Mouse (Mus musculus) urinary bladder, postnatal 4 days (tissue): Measurements from ENCODE around the gene Gzmm.

Source experiments
- DNase-seq, 2 experiments: peaks; one replicate each; pipeline ENCODE4 v3.0.0; 2021 to 2022; ENCODE audit warnings: low spot score in 2 of 2

Gzmm gene

DNA sequence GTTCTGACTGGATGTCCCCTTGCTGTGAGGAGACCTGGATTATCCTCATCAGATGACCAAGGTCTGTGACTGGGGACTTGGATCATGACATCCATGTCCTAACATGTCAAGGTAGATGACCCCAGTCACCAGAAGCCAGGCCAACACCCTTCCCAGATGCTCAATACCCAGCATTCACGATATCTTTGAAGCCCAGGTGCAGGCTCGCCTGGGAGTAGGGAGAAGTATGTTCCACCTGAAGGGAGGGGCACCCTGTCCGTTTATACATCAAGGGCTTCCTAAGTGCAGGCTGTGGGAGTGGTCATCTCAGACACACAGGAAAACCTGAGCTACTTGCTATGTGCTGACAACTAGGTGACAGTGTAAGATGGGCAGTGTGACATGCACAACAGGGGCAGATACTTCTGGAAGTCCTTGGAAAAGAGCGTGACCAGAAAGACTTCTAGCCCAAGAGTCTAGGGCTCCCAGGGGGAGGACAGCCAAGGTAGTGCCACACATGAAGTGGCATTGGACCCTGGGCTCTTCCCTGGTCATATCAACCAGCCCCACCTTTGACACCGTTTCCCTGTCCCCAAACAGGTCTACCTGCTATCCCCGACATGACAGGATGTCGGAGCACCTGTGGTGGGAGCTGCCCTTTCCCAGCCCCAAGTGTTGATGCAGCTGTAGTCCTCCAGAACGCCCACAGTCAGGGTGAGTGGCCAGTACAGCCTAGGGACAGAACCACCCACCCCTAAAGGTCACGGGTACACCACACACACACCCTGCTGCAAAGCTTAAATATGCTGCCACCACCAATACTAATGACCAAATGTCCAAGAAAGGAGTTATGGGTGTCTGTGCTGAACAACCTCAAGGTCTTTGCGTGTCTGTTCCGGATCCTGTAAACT, 8.0 kb upstream of the Gzmm start:
- no peak for DNase-seq

GRCm38 (mm10) chr10:79681591-79682245, 7.1 kb upstream of the Gzmm start, which contains the start of gene Cdc34:
Cdc34 (plus strand) TSS chr10:79682195.
- DNase-seq, result peak; percentile 98 to 100

DNA sequence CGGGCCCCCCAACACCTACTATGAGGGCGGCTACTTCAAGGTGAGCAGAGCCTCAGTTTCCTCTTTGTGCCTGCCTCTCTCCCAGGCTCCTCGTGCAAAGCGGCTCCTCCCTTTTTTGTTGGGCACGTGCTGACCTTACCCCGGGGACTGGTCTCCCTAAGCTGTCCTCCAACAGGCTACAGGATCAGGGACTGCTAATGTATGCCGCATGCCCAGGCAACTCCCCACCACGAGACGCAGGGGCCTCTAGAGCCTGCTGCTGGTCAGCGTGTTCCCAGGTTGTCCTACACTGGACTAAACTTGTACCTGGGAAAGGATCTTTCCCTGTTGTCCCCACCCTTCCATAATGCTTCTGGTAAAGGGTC, 6.3 kb upstream of the Gzmm start:
- DNase-seq, result peak in 1 of 2 experiments; percentile 33

GRCm38 (mm10) chr10:79682916-79683582, 5.8 kb upstream of the Gzmm start:
- peak; percentile 51 to 79 for DNase-seq

DNA sequence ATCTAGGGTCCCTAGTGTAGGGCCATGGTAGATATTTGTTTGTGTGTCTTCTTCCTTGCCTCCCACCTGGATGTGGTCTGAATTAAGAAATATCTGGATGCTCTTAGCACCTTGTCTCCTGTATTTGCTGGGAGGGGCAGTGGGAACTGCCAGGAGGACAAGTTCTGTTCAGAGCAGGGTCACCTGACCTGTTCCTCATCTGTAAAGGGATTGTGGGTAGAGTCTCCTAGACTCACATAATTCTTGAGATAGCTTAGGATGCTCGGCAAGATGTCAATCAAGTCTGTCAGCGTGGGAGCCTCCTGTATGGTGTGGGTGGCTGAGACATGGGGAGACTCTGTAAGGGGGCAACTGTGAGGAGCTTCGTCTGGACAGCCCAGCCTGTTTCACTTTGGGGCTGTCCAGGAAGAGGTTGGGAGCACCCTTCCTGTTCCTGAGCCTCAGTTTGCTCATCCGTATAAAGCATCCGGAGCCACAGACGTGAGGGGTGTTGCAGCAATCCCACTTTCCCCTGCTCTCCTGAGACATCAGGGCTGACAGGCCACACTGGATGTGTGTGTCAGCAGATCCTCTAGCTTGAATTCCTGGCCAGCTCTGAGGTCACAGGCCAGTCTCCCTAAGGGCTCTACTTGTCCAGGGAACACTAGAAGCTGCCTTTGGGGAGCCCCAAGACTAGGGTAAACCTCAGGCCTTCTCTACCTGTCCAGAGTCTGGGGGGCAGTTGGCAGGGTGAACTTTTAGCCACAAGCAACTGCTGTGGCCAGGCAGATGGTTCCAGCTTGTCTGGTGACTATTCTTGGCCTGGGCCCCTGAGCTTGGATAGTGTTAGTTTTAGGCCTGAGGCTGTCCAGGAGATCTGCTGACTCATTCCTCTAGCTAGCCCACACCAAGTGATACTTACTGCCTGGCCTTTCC, 4.8 kb upstream of the Gzmm start:
- no peak for DNase-seq

GRCm38 (mm10) chr10:79684770-79685600, 3.8 kb upstream of the Gzmm start:
- DNase-seq, result no peak

DNA sequence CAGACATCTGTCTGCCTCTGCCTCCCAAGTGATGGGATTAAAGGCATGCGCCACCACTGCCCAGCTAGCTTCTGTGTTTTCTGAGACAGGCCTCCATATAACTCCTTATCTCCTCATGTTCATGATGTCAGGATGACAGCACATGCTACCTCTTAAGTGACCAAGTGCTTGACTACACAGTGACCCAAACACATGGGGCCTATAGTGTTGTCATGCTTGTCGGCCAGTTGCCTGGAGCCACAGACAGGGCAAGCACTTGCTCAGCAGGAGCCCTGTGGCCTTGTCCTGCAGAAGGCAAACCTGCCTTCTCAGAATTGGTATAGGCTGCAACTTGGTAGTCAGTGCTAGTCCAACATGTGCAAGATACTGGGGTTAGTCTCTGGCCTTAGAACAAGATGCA, 2.6 kb upstream of the Gzmm start:
- DNase-seq, result no peak

GRCm38 (mm10) chr10:79686691-79687090, 2.1 kb upstream of the Gzmm start:
- DNase-seq, result no peak

GRCm38 (mm10) chr10:79687513-79687912, 1.3 kb upstream of the Gzmm start:
- DNase-seq, result no peak

DNA sequence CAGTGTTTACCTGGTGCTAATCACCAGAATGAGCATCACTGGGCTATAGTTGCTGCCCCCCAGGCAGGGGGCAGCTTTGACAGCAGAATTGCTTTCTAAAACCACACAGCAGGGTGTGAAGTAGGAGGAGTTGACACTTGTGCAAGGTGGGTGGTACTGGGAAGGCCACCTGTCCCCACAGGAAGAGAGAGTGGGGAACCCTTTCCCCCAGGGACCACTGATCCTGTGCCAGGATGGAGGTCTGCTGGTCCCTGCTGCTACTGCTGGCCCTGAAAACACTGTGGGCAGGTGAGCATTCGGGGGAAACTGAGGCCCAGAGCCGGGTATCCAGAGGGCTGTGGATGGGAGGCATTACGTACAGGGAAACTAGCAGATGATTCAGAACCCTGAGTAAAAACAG, 358 bp downstream of the Gzmm start:
- DNase-seq, result no peak

DNA sequence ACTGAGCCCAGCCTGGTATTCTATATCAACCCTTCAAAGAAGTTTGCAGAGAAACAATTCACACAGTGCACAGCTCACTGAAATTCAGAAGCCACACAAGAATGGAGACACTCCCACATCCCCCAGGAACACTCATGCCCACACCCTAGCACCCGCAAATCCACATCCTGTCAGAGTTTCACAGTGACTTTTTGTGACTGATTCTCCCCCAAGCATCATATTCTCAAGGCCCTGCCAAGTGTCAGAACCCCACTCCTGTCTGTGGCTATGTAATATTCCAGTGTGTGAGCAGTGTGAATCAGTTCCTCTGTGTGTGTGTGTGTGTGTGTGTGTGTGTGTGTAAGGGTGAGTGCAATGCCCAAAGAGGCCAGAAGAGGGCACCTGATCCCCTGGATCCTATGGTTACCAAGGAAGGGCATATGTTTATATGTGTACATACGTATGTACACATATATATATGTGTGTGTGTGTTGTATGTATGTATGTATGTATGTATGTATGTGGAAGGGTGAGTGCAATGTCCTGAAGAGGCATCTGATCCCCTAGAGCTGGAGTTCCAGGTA, 3.2 kb downstream of the Gzmm start:
- no peak for DNase-seq

- no peak for DNase-seq
Observed at GRCm38 (mm10) chr10:79693580-79694378, 5.0 kb downstream of the Gzmm start.

DNA sequence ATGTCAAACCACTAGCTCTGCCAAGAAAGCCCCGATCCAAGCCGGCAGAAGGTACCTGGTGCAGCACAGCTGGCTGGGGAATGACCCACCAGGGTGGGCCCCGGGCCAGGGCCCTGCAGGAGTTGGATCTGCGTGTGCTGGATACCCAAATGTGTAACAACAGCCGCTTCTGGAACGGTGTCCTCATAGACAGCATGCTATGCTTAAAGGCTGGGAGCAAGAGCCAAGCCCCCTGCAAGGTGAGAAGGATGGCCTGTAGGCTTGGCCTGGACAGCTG, 5.5 kb downstream of the Gzmm start:
- DNase-seq, result no peak

DNA sequence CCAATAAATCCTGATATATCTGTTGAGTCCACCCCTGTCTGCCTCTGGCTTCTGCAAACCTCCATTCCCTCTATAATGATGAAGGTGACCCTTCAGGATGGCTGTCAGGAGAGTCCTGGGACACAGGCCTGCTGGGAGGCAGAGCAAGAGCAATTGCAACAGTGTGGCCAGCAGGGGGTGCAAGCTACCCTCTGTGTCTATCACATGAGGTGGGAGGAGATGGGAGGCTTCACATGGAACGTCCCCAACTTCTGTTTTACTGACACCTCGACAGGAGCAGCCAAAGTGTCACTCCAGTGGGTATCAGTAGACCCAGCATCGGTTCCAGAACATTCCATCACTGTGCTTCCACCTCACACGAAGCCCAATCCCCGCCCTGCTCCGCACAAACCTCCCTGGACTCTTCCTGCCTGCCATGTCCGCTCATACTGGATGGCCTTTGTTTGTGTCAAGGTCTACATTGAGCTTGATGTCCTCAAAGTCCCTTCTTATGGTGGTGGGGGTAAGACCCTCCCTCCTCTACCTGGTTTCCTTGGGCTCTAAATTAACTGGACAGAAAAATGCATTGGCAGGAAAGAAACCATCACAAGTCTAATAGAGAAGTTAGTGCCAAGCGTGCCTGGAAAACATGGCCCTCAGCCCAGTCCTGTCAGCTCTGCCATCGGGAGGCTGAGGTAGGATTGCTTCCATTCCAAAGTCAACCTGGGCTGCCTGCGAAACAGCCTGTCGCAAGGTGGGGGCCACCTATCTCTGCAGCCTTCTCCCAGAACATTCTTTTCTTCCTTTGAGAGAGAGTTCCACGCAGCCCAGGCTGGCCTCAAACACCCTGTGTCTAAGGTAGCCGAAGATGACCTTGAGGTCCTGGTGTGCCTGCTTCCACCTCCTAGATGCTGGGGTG, 6.7 kb downstream of the Gzmm start:
- DNase-seq, result peak; percentile 63 to 77

DNA sequence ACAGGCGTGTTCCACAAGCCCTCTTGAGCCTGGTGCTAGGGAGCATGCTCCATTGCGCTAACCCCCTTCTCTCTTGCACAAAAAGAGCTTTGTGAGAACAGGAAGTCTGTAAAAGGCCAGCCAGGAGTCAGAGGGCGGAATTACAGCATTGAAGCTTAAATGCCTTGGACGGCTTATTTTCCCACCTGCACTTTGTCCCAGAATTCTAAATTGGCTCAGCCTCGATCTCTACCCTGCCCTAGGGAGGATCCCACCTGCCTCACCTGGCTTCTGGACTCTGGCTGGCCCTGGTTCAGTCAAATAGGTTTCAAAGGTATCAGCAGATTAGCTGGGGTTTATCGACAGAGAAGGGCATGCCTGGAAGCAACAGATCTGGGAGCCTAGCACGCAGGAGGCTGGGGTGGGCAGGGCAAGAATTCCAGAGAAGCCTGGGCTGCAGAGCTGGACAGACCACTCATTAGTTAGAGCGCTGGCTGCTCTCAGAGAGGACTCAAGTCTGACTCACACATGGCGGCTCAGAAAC, 7.4 kb downstream of the Gzmm start:
- no peak for DNase-seq

DNA sequence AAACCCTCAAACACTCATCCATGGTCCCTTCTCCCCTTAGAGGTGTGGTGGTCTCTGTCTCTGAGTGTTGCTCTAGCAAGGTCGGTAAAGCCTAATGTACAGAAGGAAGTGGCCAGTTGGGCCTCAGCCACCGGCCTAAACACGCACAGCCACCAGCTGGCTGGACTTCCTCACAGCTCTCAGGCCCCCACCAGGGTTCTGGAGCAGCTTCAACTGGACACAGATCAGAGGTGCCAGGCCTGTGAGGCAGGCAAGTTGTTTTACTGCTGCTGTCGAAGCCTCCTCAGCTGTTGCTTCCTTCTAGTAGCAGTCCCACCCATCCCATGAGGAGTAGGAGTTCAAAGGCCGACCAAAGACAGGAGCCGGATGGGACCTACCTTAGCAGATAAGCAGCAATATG, 9.1 kb downstream of the Gzmm start:
- no peak for DNase-seq

GRCm38 (mm10) chr10:79698459-79698858, 9.6 kb downstream of the Gzmm start:
- no peak for DNase-seq

DNA sequence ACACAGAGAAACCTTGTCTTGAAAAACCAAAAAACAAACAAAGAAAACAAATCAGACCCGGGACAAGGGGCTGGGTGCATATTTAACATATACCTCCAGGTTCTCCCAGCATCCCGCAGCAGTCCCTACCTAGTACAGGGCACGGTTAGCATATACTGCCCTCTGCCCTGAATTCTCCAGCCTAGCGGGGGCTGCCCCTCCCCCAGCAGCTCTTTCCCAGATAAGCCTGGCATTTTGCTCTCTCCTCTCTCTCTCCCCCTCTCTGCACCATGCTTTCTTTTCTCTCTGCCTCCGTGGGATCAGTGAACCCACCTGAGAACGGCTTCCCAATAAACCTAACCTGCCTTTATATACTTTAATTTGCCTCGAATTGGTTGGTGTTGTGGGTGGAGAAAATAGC, 11.9 kb downstream of the Gzmm start:
- no peak for DNase-seq
